Mouse (Mus musculus) liver, embryonic 16.5 days (tissue): ENCODE data around the gene Mocs1. TPM values are rescaled to one million over a fixed set of nuclear protein-coding genes. Genes with fewer than 3 reads are reported as not detected.

Experiments
- ATAC-seq: fragments of 200-750 bp; cut with Nextera tagmentation; 2 replicates; pipeline ENCODE4 v1.8.0; 2017; ENCODE audit warnings: low read depth, mild to moderate bottlenecking, moderate number of reproducible peaks, moderate library complexity
- H3K27ac ChIP-seq: fragments of 300-500 bp; sonication (generic); 2 replicates; pipeline ENCODE4 v1.5.1; 2014; ENCODE audit warnings: mild to moderate bottlenecking, low read length
- H3K27me3 ChIP-seq: fragments of 300-500 bp; sonication (generic); 2 replicates; pipeline ENCODE4 v1.6.1; 2014; ENCODE audit warnings: low read depth, low read length, mixed read lengths; ENCODE audit not compliant: control insufficient read depth, insufficient read depth
- H3K36me3 ChIP-seq: fragments of 300-500 bp; sonication (generic); 2 replicates; pipeline ENCODE4 v1.6.1; 2014; ENCODE audit warnings: mild to moderate bottlenecking; ENCODE audit not compliant: control insufficient read depth, insufficient read depth
- H3K4me1 ChIP-seq: fragments of 300-500 bp; sonication (generic); 2 replicates; pipeline ENCODE4 v1.6.1; 2014; ENCODE audit warnings: low read depth, low read length, mixed read lengths; ENCODE audit not compliant: control insufficient read depth
- H3K4me2 ChIP-seq: fragments of 300-500 bp; sonication (generic); 2 replicates; pipeline ENCODE4 v1.6.1; 2014; ENCODE audit warnings: low read depth, low read length, mixed read lengths
- H3K4me3 ChIP-seq: fragments of 300-500 bp; sonication (generic); 2 replicates; pipeline ENCODE4 v1.5.1; 2014; ENCODE audit warnings: low read depth, mild to moderate bottlenecking, low read length
- H3K9ac ChIP-seq: fragments of 300-500 bp; sonication (generic); 2 replicates; pipeline ENCODE4 v1.6.1; 2014; ENCODE audit warnings: low read depth, low read length
- H3K9me3 ChIP-seq: fragments of 300-500 bp; sonication (generic); replicated peaks from 2 replicates; pipeline ENCODE4 v1.6.1; 2016; ENCODE audit warnings: low read length; ENCODE audit not compliant: control insufficient read depth
- WGBS: fragments of 180-500 bp; shearing (Covaris S2); extraction: QIAGEN DNeasy Blood & Tissue Kit; methylation state at CpG from one replicate; pipeline ENCODE4 v1.1.7; 2014; ENCODE audit not compliant: insufficient replicate concordance; 5-methylcytosine and 5-hydroxymethylcytosine counted together
- polyA plus RNA-seq: library from polyadenylated mRNA; unstranded; fragments of >200 nt; fragmentation: Nextera tagmentation; extraction: Ambion mirVana; gene quantifications from 2 replicates; pipeline ENCODE4 v1.2.1, GENCODE M21; 2015

The Mocs1 gene
- polyA plus RNA-seq, 1 experiment from 2014 or later, result 13.1 TPM

GRCm38 (mm10) chr17:49428751-49429415, 721 bp downstream of the Mocs1 start:
- ATAC-seq, result peak; percentile 12; the same call in 1 of the 2 replicates
- WGBS, result 7% methylated on average over 13 of the region's 13 CpGs
- H3K4me1 ChIP-seq, result peaks cover 48% of the 10 kb centered on the region

GRCm38 (mm10) chr17:49429471-49430129, 1.4 kb downstream of the Mocs1 start:
- Histone ChIP-seq H3K9ac (peak overlapping the region; percentile 98), H3K27ac (peak overlapping the region; percentile 94), H3K36me3 (peaks cover 19% of the 10 kb centered on the region), H3K9me3 (no peaks in the 10 kb centered on the region), H3K4me2 (peak overlapping the region; percentile 75), H3K4me3 (peak overlapping the region; percentile 90), H3K27me3 (no peaks in the 10 kb centered on the region), H3K4me1 (peaks cover 55% of the 10 kb centered on the region)
- WGBS, result 66% methylated on average over 6 of the region's 6 CpGs
- no peak for ATAC-seq

More at GRCm38 (mm10) chr17:49428751-49429415, 721 bp downstream of the Mocs1 start:
- H3K36me3 ChIP-seq, result peaks cover 12% of the 10 kb centered on the region
- no peaks in the 10 kb centered on the region for H3K9me3 ChIP-seq
- peak overlapping the region; percentile 75 for H3K4me2 ChIP-seq
- H3K27ac ChIP-seq, result peak overlapping the region; percentile 94
- peak overlapping the region; percentile 98 for H3K9ac ChIP-seq
- no peaks in the 10 kb centered on the region for H3K27me3 ChIP-seq
- H3K4me3 ChIP-seq, result peak overlapping the region; percentile 90

GRCm38 (mm10) chr17:49430136-49430535, 2.0 kb downstream of the Mocs1 start:
- peaks cover 60% of the 10 kb centered on the region for H3K4me1 ChIP-seq
- peak overlapping the region; percentile 90 for H3K4me3 ChIP-seq
- peak overlapping the region; percentile 98 for H3K9ac ChIP-seq

GRCm38 (mm10) chr17:49431176-49431575, 3.0 kb downstream of the Mocs1 start:
- no peaks in the 10 kb centered on the region; the same call in 1 of the 2 replicates for H3K9me3 ChIP-seq
- H3K4me2 ChIP-seq, result peak overlapping the region; percentile 75; the same call in 1 of the 2 replicates
- H3K4me1 ChIP-seq, result peaks cover 64% of the 10 kb centered on the region
- H3K36me3 ChIP-seq, result peaks cover 35% of the 10 kb centered on the region
- 76% methylated on average over 6 of the region's 6 CpGs for WGBS
- no peak overlapping the region for H3K4me3 ChIP-seq
- no peaks in the 10 kb centered on the region for H3K27me3 ChIP-seq
- H3K27ac ChIP-seq, result peak overlapping the region; percentile 27; the same call in 1 of the 2 replicates
- no peak overlapping the region for H3K9ac ChIP-seq
- ATAC-seq, result no peak

More at GRCm38 (mm10) chr17:49430136-49430535, 2.0 kb downstream of the Mocs1 start:
- H3K27ac ChIP-seq, result peak overlapping the region; percentile 94
- no peaks in the 10 kb centered on the region for H3K9me3 ChIP-seq
- WGBS, result 57% methylated on average over 6 of the region's 6 CpGs
- H3K4me2 ChIP-seq, result peak overlapping the region; percentile 75
- ATAC-seq, result no peak
- H3K27me3 ChIP-seq, result no peaks in the 10 kb centered on the region
- peaks cover 25% of the 10 kb centered on the region for H3K36me3 ChIP-seq

- WGBS, result 45% methylated on average over 4 of the region's 4 CpGs
- Histone ChIP-seq H3K27me3 (no peaks in the 10 kb centered on the region), H3K4me3 (no peak overlapping the region), H3K4me2 (peak overlapping the region; percentile 32; the same call in 1 of the 2 replicates), H3K36me3 (peaks cover 39% of the 10 kb centered on the region), H3K27ac (peak overlapping the region; percentile 79), H3K9ac (0 out of 2 replicates have a peak overlapping the region, but pooled peaks have one; percentile 4), H3K4me1 (peaks cover 72% of the 10 kb centered on the region), H3K9me3 (no peaks in the 10 kb centered on the region; the same call in 1 of the 2 replicates)
- peak; percentile 2; the same call in 1 of the 2 replicates for ATAC-seq
Observed at GRCm38 (mm10) chr17:49432071-49432711, 4.0 kb downstream of the Mocs1 start.

GRCm38 (mm10) chr17:49433071-49433470, 4.9 kb downstream of the Mocs1 start:
- Histone ChIP-seq H3K4me2 (no peak overlapping the region), H3K9ac (no peak overlapping the region), H3K9me3 (no peaks in the 10 kb centered on the region; the same call in 1 of the 2 replicates), H3K27ac (no peak overlapping the region; the same call in 1 of the 2 replicates), H3K36me3 (peaks cover 39% of the 10 kb centered on the region), H3K27me3 (no peaks in the 10 kb centered on the region), H3K4me1 (peaks cover 71% of the 10 kb centered on the region), H3K4me3 (no peak overlapping the region)
- ATAC-seq, result no peak
- WGBS, result 93% methylated on average over 6 of the region's 6 CpGs

GRCm38 (mm10) chr17:49434236-49434635, 6.1 kb downstream of the Mocs1 start:
- peaks cover 39% of the 10 kb centered on the region for H3K36me3 ChIP-seq
- no peaks in the 10 kb centered on the region; the same call in 1 of the 2 replicates for H3K9me3 ChIP-seq
- no peak overlapping the region for H3K4me3 ChIP-seq
- 69% methylated on average over 6 of the region's 6 CpGs for WGBS
- no peak overlapping the region for H3K9ac ChIP-seq
- H3K4me1 ChIP-seq, result peaks cover 80% of the 10 kb centered on the region
- H3K27ac ChIP-seq, result peak overlapping the region; percentile 30
- no peak overlapping the region for H3K4me2 ChIP-seq
- H3K27me3 ChIP-seq, result no peaks in the 10 kb centered on the region
- no peak for ATAC-seq

- no peaks in the 10 kb centered on the region for H3K27me3 ChIP-seq
Observed at GRCm38 (mm10) chr17:49435081-49435480, 6.9 kb downstream of the Mocs1 start.

More at GRCm38 (mm10) chr17:49435081-49435480, 6.9 kb downstream of the Mocs1 start:
- H3K27ac ChIP-seq, result peak overlapping the region; percentile 30
- WGBS, result 47% methylated on average over 10 of the region's 10 CpGs
- H3K4me1 ChIP-seq, result peaks cover 79% of the 10 kb centered on the region
- peaks cover 42% of the 10 kb centered on the region for H3K36me3 ChIP-seq
- H3K4me2 ChIP-seq, result no peak overlapping the region
- ATAC-seq, result no peak
- no peaks in the 10 kb centered on the region; the same call in 1 of the 2 replicates for H3K9me3 ChIP-seq
- peak overlapping the region; percentile 4; the same call in 1 of the 2 replicates for H3K9ac ChIP-seq
- H3K4me3 ChIP-seq, result no peak overlapping the region
